In the genomic region with DNA sequence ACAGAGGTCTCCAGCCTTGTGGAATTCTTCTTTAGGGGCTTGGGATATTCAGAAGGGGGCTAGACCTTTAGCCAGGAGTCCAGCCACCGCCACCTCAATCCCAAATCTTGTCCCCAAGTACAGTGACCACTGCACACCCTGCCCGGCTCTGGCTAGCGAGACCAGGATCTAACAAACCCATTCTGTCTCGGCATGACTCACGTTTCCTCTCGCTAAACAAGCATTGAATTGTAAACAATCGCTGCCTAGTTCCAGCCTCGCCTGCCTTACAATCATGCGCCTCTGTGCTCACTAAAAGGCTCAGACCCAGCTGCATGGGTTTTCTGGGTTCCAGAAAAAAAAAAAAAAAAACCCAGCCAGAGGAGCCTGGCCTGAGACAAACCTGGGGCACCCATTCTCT, we compare ENCODE assay signal across 9 mouse cellular contexts. TPM values are rescaled to one million over a fixed set of nuclear protein-coding genes. Genes with fewer than 3 reads are reported as not detected.
DNase-seq lines count a peak whose midpoint lies in the region; ATAC-seq lines count a peak whose summit lies in the region.
"Had no signal": no experiment of that assay in that cellular context is flagged by ENCODE, and none has a peak within 500 bp of the region (broad histone marks: within the 10 kb centered on the region; RNA-seq: fewer than 3 reads in every experiment).

No protein-coding gene starts in this region.

- no peaks in the 10 kb centered on the region for H3K9me3 ChIP-seq in heart, embryonic 10.5 days
- H3K9me3 ChIP-seq in intestine, embryonic 15.5 days, result no peaks in the 10 kb centered on the region
- H3K9me3 ChIP-seq: limb, embryonic 13.5 days had no signal

- DNase-seq in heart, embryonic 10.5 days (ENCODE audit: low spot score), result peak; percentile 74
- no peak for DNase-seq in heart, postnatal 14 days
- peak; percentile 95 for DNase-seq in brain, adult 2 months (ENCODE audit: low read depth, low spot score)
- peak; percentile 86 for DNase-seq in lung, postnatal 36 days
- no peak for DNase-seq in thymus, postnatal 10 days (ENCODE audit: low spot score in 2 of 2)
- DNase-seq in gastrocnemius, postnatal 10 days, result no peak
- DNase-seq in T-cell, adult 2 months (ENCODE audit: low spot score), result no peak

- peak overlapping the region; percentile 24; the same call in 1 of the 2 replicates for H3K4me2 ChIP-seq in intestine, embryonic 15.5 days (replicated peaks)
- H3K4me2 ChIP-seq: limb, embryonic 13.5 days had no signal

- no peaks in the 10 kb centered on the region; the same call in 1 of the 2 replicates for H3K4me1 ChIP-seq in heart, embryonic 10.5 days
- H3K4me1 ChIP-seq in intestine, embryonic 15.5 days (replicated peaks), result peaks cover 16% of the 10 kb centered on the region
- H3K4me1 ChIP-seq: limb, embryonic 13.5 days had no signal

- H3K36me3 ChIP-seq in heart, embryonic 10.5 days, result peaks cover 17% of the 10 kb centered on the region
- peaks cover 7% of the 10 kb centered on the region; the same call in 1 of the 2 replicates for H3K36me3 ChIP-seq in intestine, embryonic 15.5 days

- 55% methylated on average over 9 of the region's 9 CpGs for WGBS in heart, embryonic 10.5 days
- 13% methylated on average over 9 of the region's 9 CpGs for WGBS in intestine, embryonic 15.5 days

- no peak for ATAC-seq in intestine, embryonic 15.5 days

- peak overlapping the region; percentile 57 for H3K27ac ChIP-seq in heart, embryonic 10.5 days
- H3K27ac ChIP-seq in intestine, embryonic 15.5 days, result peak overlapping the region; percentile 71
- H3K27ac ChIP-seq: limb, embryonic 13.5 days had no signal

- H3K9ac ChIP-seq in intestine, embryonic 15.5 days, result no peak overlapping the region; the same call in 1 of the 2 replicates
- H3K9ac ChIP-seq: limb, embryonic 13.5 days had no signal

- H3K27me3 ChIP-seq in heart, embryonic 10.5 days (ENCODE audit: insufficient read depth, poor library complexity, severe bottlenecking), result peaks cover 4% of the 10 kb centered on the region; the same call in 1 of the 2 replicates
- H3K27me3 ChIP-seq in intestine, embryonic 15.5 days (replicated peaks), result no peaks in the 10 kb centered on the region
- H3K27me3 ChIP-seq: limb, embryonic 13.5 days had no signal

- no peak overlapping the region for H3K4me3 ChIP-seq in heart, embryonic 10.5 days
- no peak overlapping the region for H3K4me3 ChIP-seq in intestine, embryonic 15.5 days (replicated peaks)
- H3K4me3 ChIP-seq: limb, embryonic 13.5 days had no signal

- intact Hi-C loops in heart, postnatal 14 days (cut with DNase I), result no loop called here

RNA-seq across cellular contexts. Expression of gene Arl2bp, which starts 12.2 kb away (rescaled TPM):
- polyA plus RNA-seq in heart, embryonic 10.5 days (2016; fragmentation: Nextera tagmentation; extraction: Ambion mirVana), result 131 and 141 TPM in 2 replicates
- total RNA-seq in heart, postnatal 14 days (2021), result 10 to 100 TPM; 90.8 to 90.9 TPM
- 118 and 123 TPM in 2 replicates for polyA plus RNA-seq in intestine, embryonic 15.5 days (2015; fragmentation: Nextera tagmentation; extraction: Ambion mirVana)
- total RNA-seq in gastrocnemius, postnatal 10 days (2021), result 10 to 100 TPM; 73.8 to 76.3 TPM

RNA-seq across cellular contexts. Expression of gene Pllp, which starts 17.5 kb away (rescaled TPM):
- polyA plus RNA-seq in heart, embryonic 10.5 days (2016; fragmentation: Nextera tagmentation; extraction: Ambion mirVana), result 0.20 and 1.1 TPM in 2 replicates
- under 1 TPM; 0.61 to 0.86 TPM for total RNA-seq in heart, postnatal 14 days (2021)
- 42.1 and 47.0 TPM in 2 replicates for polyA plus RNA-seq in intestine, embryonic 15.5 days (2015; fragmentation: Nextera tagmentation; extraction: Ambion mirVana)
- total RNA-seq in gastrocnemius, postnatal 10 days (2021), result 10 to 100 TPM in 1 of 2 experiments, 1 to 10 TPM in 1; 7.1 to 11.7 TPM

Comparison
In these comparisons a context has a peak if more than half of its experiments do, and no peak if none do; other contexts are left out.
1. DNase-seq: peak in heart, embryonic 10.5 days (single experiment), brain, adult 2 months (single experiment) and lung, postnatal 36 days (single experiment); none in heart, postnatal 14 days (0 of 2), thymus, postnatal 10 days (0 of 2), gastrocnemius, postnatal 10 days (single experiment) and T-cell, adult 2 months (single experiment).
2. RNA of gene Pllp, which starts 17.5 kb away (total RNA-seq): 7.1 to 11.7 TPM in gastrocnemius, postnatal 10 days; 0.61 to 0.86 TPM in heart, postnatal 14 days; every median in the first group is over 4 times any median in the second.